Mouse (Mus musculus) CH12F3 (cell line): ENCODE data around the gene Micu1.

Experiments
- in situ Hi-C: fragments of 300-500 bp; cut with MboI; formaldehyde crosslinking; loops from 2 replicates; pipeline ENCODE4 v1.14.3; 2020; ENCODE audit warnings: low sequenced_read_pairs

Micu1 gene

GRCm38 (mm10) chr10:59898180-59898778 lies 196.0 kb downstream of the Micu1 start:
- in situ Hi-C loops: no loop called here

DNA sequence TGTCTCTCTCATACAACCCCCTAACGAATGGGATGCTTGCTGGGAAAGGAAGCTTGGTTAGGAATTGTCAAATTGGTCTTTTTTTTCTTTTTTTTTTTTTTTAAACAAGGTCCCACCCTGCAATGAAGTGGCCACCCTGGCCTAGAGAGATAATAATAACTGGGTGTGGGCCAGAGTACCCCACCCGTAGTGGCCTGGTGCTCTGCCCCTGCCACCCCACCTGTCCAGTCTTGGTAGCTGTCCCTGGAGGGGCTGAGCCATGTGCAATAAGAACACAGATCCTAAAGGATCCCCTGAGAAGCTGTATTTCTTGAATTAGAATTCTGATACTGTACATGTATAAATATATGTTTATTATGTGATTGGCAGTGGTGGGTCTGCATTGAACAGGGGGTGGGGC lies 196.7 kb downstream of the Micu1 start:
- in situ Hi-C loops: no loop called here

GRCm38 (mm10) chr10:59899341-59900173 lies 197.3 kb downstream of the Micu1 start:
- in situ Hi-C loops: no loop called here

DNA sequence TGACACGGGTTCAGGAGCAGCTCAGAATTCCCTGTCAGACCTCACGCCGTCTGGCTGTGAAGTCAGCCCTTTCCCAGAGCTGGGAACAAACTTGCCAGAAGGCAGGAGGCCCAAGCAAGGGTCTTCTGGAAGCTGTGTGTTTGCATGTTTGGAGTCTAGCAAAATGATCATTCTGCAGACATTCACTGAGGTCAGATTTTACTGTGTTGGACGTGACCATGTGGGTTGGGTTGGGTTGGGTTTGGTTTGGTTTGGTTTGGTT lies 197.8 kb downstream of the Micu1 start:
- in situ Hi-C loops: no loop called here

GRCm38 (mm10) chr10:59900939-59901338 lies 198.7 kb downstream of the Micu1 start:
- in situ Hi-C loops: no loop called here

GRCm38 (mm10) chr10:59901463-59901862 lies 199.2 kb downstream of the Micu1 start:
- in situ Hi-C loops: no loop called here

- in situ Hi-C loops: no loop called here
These were observed 199.8 kb downstream of the Micu1 start for GRCm38 (mm10) chr10:59901986-59902605.

GRCm38 (mm10) chr10:59902606-59902990 lies 200.3 kb downstream of the Micu1 start:
- in situ Hi-C loops: no loop called here

DNA sequence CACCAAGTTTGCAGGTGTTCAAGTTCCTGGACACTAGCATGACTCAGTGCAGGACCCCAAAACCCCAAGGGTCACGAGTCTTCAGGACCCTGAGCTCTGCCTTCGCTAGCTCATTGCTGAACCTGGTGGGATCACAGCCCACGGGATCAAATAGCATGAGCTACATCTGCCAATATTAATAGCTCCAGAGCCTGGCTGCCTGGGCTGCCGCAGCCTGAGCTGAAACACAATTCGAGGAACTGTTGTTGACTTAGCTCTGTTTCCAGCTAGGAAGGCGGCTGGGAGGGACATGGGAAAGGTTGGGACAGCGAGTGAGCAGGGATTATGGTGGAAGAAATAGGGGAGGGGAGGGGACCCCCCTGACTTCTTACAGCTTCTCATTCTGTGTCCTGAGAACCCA lies 200.9 kb downstream of the Micu1 start:
- in situ Hi-C loops: no loop called here

GRCm38 (mm10) chr10:59907080-59907609 lies 204.9 kb downstream of the Micu1 start:
- in situ Hi-C loops: no loop called here

DNA sequence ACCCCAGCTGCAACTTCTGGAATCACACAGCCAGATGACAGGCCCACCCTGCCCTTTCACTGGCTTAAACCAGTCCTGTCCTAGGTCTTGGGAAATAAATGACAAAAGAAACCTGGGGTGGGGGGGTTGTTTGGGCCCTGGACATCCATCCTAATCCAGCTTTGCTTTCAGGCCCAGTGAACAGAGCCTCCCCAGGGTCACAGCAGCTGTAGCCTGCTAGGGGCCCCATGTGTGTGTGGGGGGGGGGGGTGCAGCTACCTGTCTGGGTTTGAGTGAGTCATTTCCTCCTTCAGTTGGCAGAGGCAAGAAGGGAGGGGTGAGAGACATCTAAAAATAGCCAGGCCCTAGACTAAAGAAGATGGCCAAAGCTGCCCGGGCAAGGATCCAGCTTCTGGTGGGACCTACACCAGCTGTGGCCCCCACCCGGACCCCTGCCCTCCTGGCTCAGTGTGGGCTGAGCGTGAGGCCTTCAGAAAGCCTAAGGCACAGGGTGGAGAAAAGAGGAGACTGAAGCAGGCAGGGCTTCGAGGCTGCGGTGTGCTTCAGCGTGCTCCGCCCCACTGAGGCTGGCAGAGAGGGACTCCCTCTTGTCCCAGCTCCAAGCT lies 205.5 kb downstream of the Micu1 start:
- in situ Hi-C loops: no loop called here

- in situ Hi-C loops: no loop called here
These were observed 206.6 kb downstream of the Micu1 start for GRCm38 (mm10) chr10:59908776-59909315.

- in situ Hi-C loops: no loop called here
These were observed 207.1 kb downstream of the Micu1 start for GRCm38 (mm10) chr10:59909357-59909847.

GRCm38 (mm10) chr10:59911091-59911490 lies 208.8 kb downstream of the Micu1 start:
- in situ Hi-C loops: no loop called here

DNA sequence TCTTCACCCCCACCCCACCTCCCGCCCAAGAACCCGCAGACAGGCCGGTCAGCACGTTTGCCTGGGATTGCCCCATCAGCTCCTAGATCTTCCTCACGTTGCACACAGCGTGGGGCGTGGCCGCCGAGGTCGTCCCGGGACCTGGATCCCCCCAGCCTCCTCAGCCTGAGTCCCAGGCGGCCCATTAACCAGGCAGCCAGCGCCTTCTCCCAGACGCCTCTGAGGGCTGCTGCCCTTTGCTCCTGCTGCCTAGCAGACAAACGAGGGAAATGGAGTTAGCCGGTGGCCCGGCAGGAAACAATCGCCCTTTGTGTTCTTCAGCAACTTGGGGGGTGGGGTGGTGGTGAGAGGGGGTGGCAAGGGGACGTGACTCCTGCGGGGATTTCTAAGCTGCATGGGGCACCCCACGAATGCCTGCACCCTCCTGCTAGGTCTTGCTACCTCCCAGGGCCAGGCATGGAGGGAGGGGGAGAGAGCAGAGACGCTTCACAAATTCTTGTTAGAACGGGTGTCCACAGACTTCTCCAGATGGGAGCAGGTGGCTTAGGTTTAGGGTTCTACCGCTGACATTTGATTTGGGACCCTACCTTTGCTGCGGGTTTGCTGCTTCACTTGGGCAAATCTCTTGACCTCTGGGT lies 209.4 kb downstream of the Micu1 start:
- in situ Hi-C loops: no loop called here
